9 mouse cellular contexts compared by ENCODE assay signal in the genomic region with DNA sequence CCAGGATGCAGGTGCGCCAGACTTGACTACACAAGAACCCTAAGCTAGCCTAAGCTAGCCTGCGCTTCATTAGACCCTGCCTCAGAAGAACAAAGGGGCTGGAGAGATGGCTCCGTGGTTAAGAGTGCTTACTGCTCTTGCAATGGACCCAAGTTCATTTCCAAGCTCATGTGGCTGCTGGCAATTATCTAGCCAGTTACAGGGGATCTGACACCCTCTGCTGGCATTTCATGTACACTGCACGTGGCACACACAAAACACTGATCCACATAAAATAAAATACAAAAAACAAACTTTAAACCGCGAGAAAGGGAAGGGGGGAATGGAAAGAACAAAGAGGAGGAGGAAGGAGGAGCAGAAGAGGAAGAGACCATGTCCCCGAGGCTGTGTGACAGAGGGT. TPM values are rescaled to one million over a fixed set of nuclear protein-coding genes. Genes with fewer than 3 reads are reported as not detected.
DNase-seq lines count a peak whose midpoint lies in the region; TF ChIP-seq lines count a peak whose summit lies in the region.
"Had no signal": no experiment of that assay in that cellular context is flagged by ENCODE, and none has a peak within 500 bp of the region (broad histone marks: within the 10 kb centered on the region; RNA-seq: fewer than 3 reads in every experiment).

No protein-coding gene starts in this region.

- H3K4me1 ChIP-seq in heart, embryonic 10.5 days = peaks cover 6% of the 10 kb centered on the region; the same call in 1 of the 2 replicates
- peaks cover 11% of the 10 kb centered on the region for H3K4me1 ChIP-seq in spleen, adult 2 months (ENCODE audit: control insufficient read depth, insufficient read depth, insufficient read length)
- no peaks in the 10 kb centered on the region for H3K4me1 ChIP-seq in lung, adult 2 months (ENCODE audit: control insufficient read depth, insufficient read depth, low read length)

- no peak overlapping the region for H3K27ac ChIP-seq in heart, embryonic 10.5 days
- no peak overlapping the region for H3K27ac ChIP-seq in spleen, adult 2 months (ENCODE audit: insufficient read depth, low read length)

- peak; percentile 55 for DNase-seq in heart, adult 8-10 months (ENCODE audit: low spot score)
- no peak for DNase-seq in heart, embryonic 10.5 days (ENCODE audit: low spot score)
- DNase-seq in spleen, adult 2 months (ENCODE audit: low read depth in 1 of 2, low spot score in 2 of 2) = no peak
- no peak for DNase-seq in spleen, adult 12 weeks (ENCODE audit: low spot score)
- peak; percentile 66 to 75 for DNase-seq in cerebellum, postnatal 14 days
- no peak for DNase-seq in lung, adult 2 months
- no peak for DNase-seq in urinary bladder, postnatal 10 days (ENCODE audit: low spot score)
- no peak for DNase-seq in ovary, postnatal 36 days (ENCODE audit: low spot score)

- peak; percentile 34; the same call in 1 of the 2 replicates for TF ChIP-seq CTCF in spleen, adult 2 months (IDR thresholded peaks at IDR 0.05; ENCODE audit: extremely low read depth, insufficient read depth, insufficient read length, insufficient replicate concordance)
- peak; percentile 56 for TF ChIP-seq CTCF in lung, adult 2 months (IDR thresholded peaks at IDR 0.05; ENCODE audit: insufficient read depth, low read length)

- no peak for TF ChIP-seq POLR2A in spleen, adult 2 months (IDR thresholded peaks at IDR 0.05; ENCODE audit: low read depth, low read length)
- TF ChIP-seq POLR2A in lung, adult 2 months (IDR thresholded peaks at IDR 0.05; ENCODE audit: borderline replicate concordance, extremely low read depth, low read depth, low read length) = no peak

- H3K9me3 ChIP-seq in heart, embryonic 10.5 days = no peaks in the 10 kb centered on the region

- H3K36me3 ChIP-seq in heart, embryonic 10.5 days = peaks cover 28% of the 10 kb centered on the region
- no peaks in the 10 kb centered on the region for H3K36me3 ChIP-seq in spleen, adult 2 months (ENCODE audit: control insufficient read depth, insufficient read depth, low read length)

- WGBS in heart, embryonic 10.5 days = 53% methylated on average over 7 of the region's 7 CpGs
- 28% methylated on average over 7 of the region's 7 CpGs for WGBS in spleen, adult 2 months
- 38% methylated on average over 7 of the region's 7 CpGs for whole genome bisulfite sequencing in lung, adult 2 months

- peaks cover 11% of the 10 kb centered on the region; the same call in 1 of the 2 replicates for H3K27me3 ChIP-seq in heart, embryonic 10.5 days (ENCODE audit: insufficient read depth, poor library complexity, severe bottlenecking)
- no peaks in the 10 kb centered on the region; the same call in 1 of the 2 replicates for H3K27me3 ChIP-seq in spleen, adult 2 months (ENCODE audit: control insufficient read depth, insufficient read depth, low read length)

- H3K4me3 ChIP-seq in heart, embryonic 10.5 days = no peak overlapping the region
- no peak overlapping the region for H3K4me3 ChIP-seq in spleen, adult 2 months (ENCODE audit: extremely low read depth, insufficient read depth, insufficient read length)
- H3K4me3 ChIP-seq in lung, adult 2 months (replicated peaks; ENCODE audit: extremely low read depth, low read depth, low read length) = no peak overlapping the region

RNA-seq across cellular contexts. Expression of a gene that starts 15.2 kb away (rescaled TPM):
- not detected for total RNA-seq in heart, adult 8-10 months (2022)
- polyA plus RNA-seq in heart, embryonic 10.5 days (2016; fragmentation: Nextera tagmentation; extraction: Ambion mirVana) = 0.25 TPM in 1 of 2 replicates, not detected in the other
- polyA plus RNA-seq in spleen, adult 2 months (2012; rRNA removed) = not detected in 2 replicates
- 0.16 TPM in 1 of 2 replicates, not detected in the other for polyA plus RNA-seq in lung, adult 2 months (2012; rRNA removed)
- polyA plus RNA-seq: neural tube, embryonic 11.5 days had no signal

RNA-seq across cellular contexts. Expression of a gene that starts 16.4 kb away (rescaled TPM):
- 1 to 10 TPM; 1.4 to 2.7 (median 1.8) TPM for total RNA-seq in heart, adult 8-10 months (2022)
- polyA plus RNA-seq in heart, embryonic 10.5 days (2016; fragmentation: Nextera tagmentation; extraction: Ambion mirVana) = 11.7 and 19.1 TPM in 2 replicates
- polyA plus RNA-seq in spleen, adult 2 months (2012; rRNA removed) = 4.8 and 6.1 TPM in 2 replicates
- polyA plus RNA-seq in lung, adult 2 months (2012; rRNA removed) = 20.7 and 21.0 TPM in 2 replicates

RNA-seq across cellular contexts. Expression of a gene that starts 28.2 kb away (rescaled TPM):
- 100 to 1,000 TPM in 2 of 4 experiments, 10 to 100 TPM in 2; 88.3 to 107 (median 102) TPM for total RNA-seq in heart, adult 8-10 months (2022)
- polyA plus RNA-seq in heart, embryonic 10.5 days (2016; fragmentation: Nextera tagmentation; extraction: Ambion mirVana) = 563 and 740 TPM in 2 replicates
- polyA plus RNA-seq in spleen, adult 2 months (2012; rRNA removed) = 109 and 112 TPM in 2 replicates
- polyA plus RNA-seq in lung, adult 2 months (2012; rRNA removed) = 71.0 and 97.7 TPM in 2 replicates

RNA-seq across cellular contexts. Expression of a gene that starts 28.9 kb away (rescaled TPM):
- 10 to 100 TPM; 61.0 to 74.9 (median 67.2) TPM for total RNA-seq in heart, adult 8-10 months (2022)
- 73.9 and 82.1 TPM in 2 replicates for polyA plus RNA-seq in heart, embryonic 10.5 days (2016; fragmentation: Nextera tagmentation; extraction: Ambion mirVana)
- 69.9 and 91.7 TPM in 2 replicates for polyA plus RNA-seq in spleen, adult 2 months (2012; rRNA removed)
- polyA plus RNA-seq in lung, adult 2 months (2012; rRNA removed) = 94.8 and 101 TPM in 2 replicates

RNA-seq across cellular contexts. Expression of a gene that starts 39.2 kb away (rescaled TPM):
- total RNA-seq in heart, adult 8-10 months (2022) = 10 to 100 TPM; 23.2 to 31.9 (median 27.0) TPM
- polyA plus RNA-seq in heart, embryonic 10.5 days (2016; fragmentation: Nextera tagmentation; extraction: Ambion mirVana) = 61.8 and 71.1 TPM in 2 replicates
- polyA plus RNA-seq in spleen, adult 2 months (2012; rRNA removed) = 134 and 147 TPM in 2 replicates
- 125 and 130 TPM in 2 replicates for polyA plus RNA-seq in lung, adult 2 months (2012; rRNA removed)

Comparison
In these comparisons a context has a peak if more than half of its experiments do, and no peak if none do; other contexts are left out.
1. DNase-seq: peak in heart, adult 8-10 months (single experiment) and cerebellum, postnatal 14 days (2 of 2); none in heart, embryonic 10.5 days (single experiment), spleen, adult 2 months (0 of 2), spleen, adult 12 weeks (single experiment), lung, adult 2 months (single experiment), urinary bladder, postnatal 10 days (single experiment) and ovary, postnatal 36 days (single experiment).